Mouse (Mus musculus) hindbrain, embryonic 16.5 days (tissue): ENCODE measurements around the gene Timp3. TPM values are rescaled to one million over a fixed set of nuclear protein-coding genes. Genes with fewer than 3 reads are reported as not detected.

Experiments
- ATAC-seq: fragments of 200-750 bp; cut with Nextera tagmentation; 2 replicates; pipeline ENCODE4 v1.8.0; 2017; ENCODE audit warnings: moderate TSS enrichment, moderate library complexity
- H3K27ac ChIP-seq: fragments of 300-500 bp; sonication (generic); 2 replicates; pipeline ENCODE4 v1.5.1; 2014; ENCODE audit warnings: low read depth, mild to moderate bottlenecking, control low read depth, low read length, moderate library complexity
- H3K27me3 ChIP-seq: fragments of 300-500 bp; sonication (generic); replicated peaks from 2 replicates; pipeline ENCODE4 v1.6.1; 2014; ENCODE audit warnings: low read length; ENCODE audit not compliant: control insufficient read depth, insufficient read depth
- H3K36me3 ChIP-seq: fragments of 300-500 bp; sonication (generic); 2 replicates; pipeline ENCODE4 v1.6.1; 2014; ENCODE audit warnings: mild to moderate bottlenecking, low read length, moderate library complexity, mixed read lengths; ENCODE audit not compliant: control insufficient read depth, insufficient read depth
- H3K4me1 ChIP-seq: fragments of 300-500 bp; sonication (generic); 2 replicates; pipeline ENCODE4 v1.6.1; 2014; ENCODE audit warnings: low read depth, low read length; ENCODE audit not compliant: control insufficient read depth, insufficient read depth
- H3K4me2 ChIP-seq: fragments of 300-500 bp; sonication (generic); 2 replicates; pipeline ENCODE4 v1.6.1; 2014; ENCODE audit warnings: mild to moderate bottlenecking, low read length, control low read depth, moderate library complexity
- H3K4me3 ChIP-seq: fragments of 300-500 bp; sonication (generic); 2 replicates; pipeline ENCODE4 v1.5.1; 2014; ENCODE audit warnings: mild to moderate bottlenecking, low read length, control low read depth, moderate library complexity
- H3K9ac ChIP-seq: fragments of 300-500 bp; sonication (generic); 2 replicates; pipeline ENCODE4 v1.6.1; 2014; ENCODE audit warnings: low read depth, mild to moderate bottlenecking, control low read depth, low read length, moderate library complexity
- H3K9me3 ChIP-seq: fragments of 300-500 bp; sonication (generic); 2 replicates; pipeline ENCODE4 v1.6.1; 2014; ENCODE audit warnings: mild to moderate bottlenecking, low read length, moderate library complexity; ENCODE audit not compliant: control insufficient read depth
- WGBS: fragments of 180-500 bp; shearing (Covaris S2); extraction: QIAGEN DNeasy Blood & Tissue Kit; methylation state at CpG from one replicate; pipeline ENCODE4 v1.1.7; 2014; 5-methylcytosine and 5-hydroxymethylcytosine counted together
- polyA plus RNA-seq: library from polyadenylated mRNA; unstranded; fragments of >200 nt; fragmentation: Nextera tagmentation; extraction: Ambion mirVana; gene quantifications from 2 replicates; pipeline ENCODE4 v1.2.1, GENCODE M21; 2015

Gene Timp3
- polyA plus RNA-seq, 1 experiment from 2014 or later: 56.1 TPM

- Histone ChIP-seq H3K9ac (no peak overlapping the region), H3K4me3 (no peak overlapping the region), H3K36me3 (no peaks in the 10 kb centered on the region), H3K4me2 (no peak overlapping the region), H3K9me3 (no peaks in the 10 kb centered on the region), H3K4me1 (no peaks in the 10 kb centered on the region), H3K27me3 (no peaks in the 10 kb centered on the region), H3K27ac (no peak overlapping the region)
- no peak for ATAC-seq
- WGBS: 70% methylated on average over 10 of the region's 10 CpGs
Observed at GRCm38 (mm10) chr10:86294599-86295365, 5.4 kb upstream of the Timp3 start.

GRCm38 (mm10) chr10:86295454-86296098 lies 4.6 kb upstream of the Timp3 start:
- H3K4me1 ChIP-seq: peaks cover 7% of the 10 kb centered on the region; the same call in 1 of the 2 replicates
- H3K9ac ChIP-seq: peak overlapping the region; percentile 46; the same call in 1 of the 2 replicates
- ATAC-seq: 0 out of 2 replicates have a peak, but pooled peaks have one; percentile 9
- no peaks in the 10 kb centered on the region for H3K36me3 ChIP-seq
- H3K4me3 ChIP-seq: no peak overlapping the region
- H3K27ac ChIP-seq: no peak overlapping the region
- no peaks in the 10 kb centered on the region for H3K27me3 ChIP-seq
- no peaks in the 10 kb centered on the region for H3K9me3 ChIP-seq
- peak overlapping the region; percentile 46 for H3K4me2 ChIP-seq
- WGBS: 34% methylated on average over 13 of the region's 13 CpGs

GRCm38 (mm10) chr10:86296111-86296510 lies 4.1 kb upstream of the Timp3 start:
- Histone ChIP-seq H3K9me3 (no peaks in the 10 kb centered on the region), H3K27me3 (no peaks in the 10 kb centered on the region), H3K9ac (0 out of 2 replicates have a peak overlapping the region, but pooled peaks have one; percentile 37), H3K36me3 (no peaks in the 10 kb centered on the region), H3K27ac (no peak overlapping the region), H3K4me3 (no peak overlapping the region), H3K4me2 (peak overlapping the region; percentile 46), H3K4me1 (peaks cover 11% of the 10 kb centered on the region)
- WGBS: 4% methylated on average over 14 of the region's 14 CpGs
- ATAC-seq: peak; percentile 66; the same call in 1 of the 2 replicates

GRCm38 (mm10) chr10:86297307-86297706 lies 2.9 kb upstream of the Timp3 start:
- Histone ChIP-seq H3K4me3 (no peak overlapping the region), H3K9ac (no peak overlapping the region), H3K4me1 (peaks cover 11% of the 10 kb centered on the region), H3K9me3 (no peaks in the 10 kb centered on the region), H3K4me2 (no peak overlapping the region), H3K36me3 (no peaks in the 10 kb centered on the region), H3K27me3 (no peaks in the 10 kb centered on the region), H3K27ac (no peak overlapping the region)
- 86% methylated on average over 2 of the region's 2 CpGs for WGBS
- ATAC-seq: no peak

DNA sequence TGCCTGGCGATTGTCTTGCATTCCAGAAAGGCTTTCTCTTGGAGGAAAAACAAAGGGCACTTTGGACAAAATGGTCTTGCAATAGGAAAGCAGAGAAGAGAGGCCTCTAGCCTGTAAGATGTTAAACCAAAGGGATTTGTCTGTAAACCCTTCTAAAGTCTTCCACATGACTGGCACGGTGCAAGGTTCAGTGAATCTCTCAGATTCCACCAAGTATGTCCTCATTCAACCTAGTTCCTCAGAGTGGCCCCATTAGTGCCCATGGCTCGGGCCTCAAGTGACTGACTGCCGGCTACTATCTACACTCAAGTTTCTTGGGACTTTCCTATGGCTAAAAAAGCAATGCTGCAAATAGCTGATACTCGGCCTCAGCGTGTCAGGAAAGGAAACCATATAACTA lies 1.8 kb upstream of the Timp3 start:
- Histone ChIP-seq H3K36me3 (no peaks in the 10 kb centered on the region), H3K9me3 (no peaks in the 10 kb centered on the region), H3K4me2 (no peak overlapping the region), H3K27me3 (no peaks in the 10 kb centered on the region), H3K9ac (no peak overlapping the region), H3K4me1 (peaks cover 16% of the 10 kb centered on the region), H3K27ac (no peak overlapping the region), H3K4me3 (no peak overlapping the region)
- ATAC-seq: no peak
- 70% methylated on average over 6 of the region's 6 CpGs for WGBS

DNA sequence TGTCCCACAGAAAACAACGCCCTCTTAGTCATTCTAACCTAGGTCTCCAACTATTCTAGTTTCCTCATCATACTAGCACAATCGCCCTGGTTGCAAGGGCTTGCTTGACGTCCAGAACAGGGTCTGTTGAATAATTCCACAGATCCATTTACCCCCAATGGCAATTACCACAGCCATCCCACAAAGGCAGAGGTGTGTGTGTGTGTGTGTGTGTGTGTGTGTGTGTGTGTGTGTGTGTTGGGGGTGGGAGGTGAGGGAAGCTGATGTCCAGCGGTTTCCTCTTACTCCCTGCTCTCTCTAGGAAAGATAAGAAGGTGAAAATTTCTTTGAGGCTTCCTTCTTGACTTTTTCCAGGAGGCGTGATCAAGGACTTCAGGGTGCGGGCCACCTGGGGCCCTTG lies 377 bp upstream of the Timp3 start:
- Histone ChIP-seq H3K36me3 (no peaks in the 10 kb centered on the region), H3K9ac (peak overlapping the region; percentile 75), H3K9me3 (no peaks in the 10 kb centered on the region), H3K4me3 (peak overlapping the region; percentile 60), H3K27me3 (no peaks in the 10 kb centered on the region), H3K27ac (no peak overlapping the region), H3K4me2 (peak overlapping the region; percentile 95), H3K4me1 (peaks cover 27% of the 10 kb centered on the region)
- WGBS: 35% methylated on average over 6 of the region's 6 CpGs
- ATAC-seq: no peak

GRCm38 (mm10) chr10:86301117-86301490 lies 932 bp downstream of the Timp3 start:
- Histone ChIP-seq H3K27me3 (no peaks in the 10 kb centered on the region), H3K4me2 (peak overlapping the region; percentile 95), H3K9me3 (no peaks in the 10 kb centered on the region), H3K27ac (no peak overlapping the region; the same call in 1 of the 2 replicates), H3K36me3 (no peaks in the 10 kb centered on the region), H3K4me3 (peak overlapping the region; percentile 60), H3K4me1 (peaks cover 28% of the 10 kb centered on the region), H3K9ac (peak overlapping the region; percentile 75)
- WGBS: 1% methylated on average over 10 of the region's 10 CpGs
- no peak for ATAC-seq

DNA sequence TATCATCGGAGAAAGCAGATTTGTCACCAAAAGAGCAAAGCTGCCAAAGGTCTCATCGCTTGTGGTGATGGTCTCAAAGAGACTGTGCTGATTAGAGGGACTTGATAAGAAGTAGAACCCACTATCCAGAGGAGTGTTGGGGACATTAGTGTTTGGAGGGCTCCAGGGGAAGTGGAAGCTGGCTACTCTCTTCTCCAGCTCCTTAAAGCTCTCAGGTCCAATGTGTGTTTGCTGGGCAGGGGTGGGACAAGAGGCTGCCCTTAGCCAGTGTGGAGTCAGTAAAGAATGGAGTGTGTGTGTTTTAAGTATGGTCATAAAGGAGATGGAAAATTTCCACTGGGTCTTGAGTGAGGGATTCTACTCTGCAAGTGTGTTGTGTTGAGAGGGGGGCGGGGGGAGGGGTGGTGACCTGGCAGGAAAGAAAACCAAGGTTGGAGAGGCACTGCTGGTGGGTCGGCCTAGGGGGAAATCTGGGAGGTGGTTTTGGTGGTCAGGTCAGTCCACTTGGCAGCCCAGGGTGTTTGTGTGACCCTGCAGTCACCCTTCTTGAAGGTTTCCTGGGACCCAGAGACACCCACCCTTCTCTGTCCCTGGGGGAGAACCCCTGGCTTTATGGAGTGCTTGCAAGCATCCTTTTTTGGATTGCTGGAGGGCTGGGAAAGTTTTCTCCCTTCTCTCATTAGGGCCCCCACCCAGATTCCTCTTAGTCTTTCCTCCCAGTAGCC lies 1.6 kb downstream of the Timp3 start:
- Histone ChIP-seq H3K9ac (peak overlapping the region; percentile 75), H3K4me1 (peaks cover 28% of the 10 kb centered on the region), H3K4me3 (peak overlapping the region; percentile 60), H3K9me3 (no peaks in the 10 kb centered on the region), H3K27me3 (no peaks in the 10 kb centered on the region), H3K27ac (peak overlapping the region; percentile 36), H3K36me3 (no peaks in the 10 kb centered on the region), H3K4me2 (peak overlapping the region; percentile 95)
- 24% methylated on average over 4 of the region's 4 CpGs for WGBS
- ATAC-seq: no peak

DNA sequence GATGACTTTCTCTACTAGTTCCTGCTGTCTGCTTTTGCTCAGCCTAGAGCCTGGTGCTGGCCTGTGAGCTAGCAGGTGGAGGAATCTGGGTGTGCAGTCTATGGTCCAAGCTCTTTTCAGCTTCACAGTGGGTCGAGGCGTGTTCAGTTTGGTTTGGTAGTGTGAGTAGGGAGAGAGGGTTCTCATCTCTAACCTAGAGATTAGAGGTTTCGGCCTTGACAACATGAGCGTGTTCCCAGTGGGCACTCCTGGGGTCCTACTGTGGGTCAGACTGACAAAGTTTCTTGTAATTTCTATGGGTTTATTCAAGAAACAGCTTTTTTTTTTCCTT lies 2.1 kb downstream of the Timp3 start:
- H3K4me3 ChIP-seq: peak overlapping the region; percentile 60
- H3K27ac ChIP-seq: peak overlapping the region; percentile 36
- ATAC-seq: no peak
- peak overlapping the region; percentile 42 for H3K9ac ChIP-seq
- 58% methylated on average over 4 of the region's 4 CpGs for WGBS
- H3K27me3 ChIP-seq: no peaks in the 10 kb centered on the region
- no peaks in the 10 kb centered on the region for H3K36me3 ChIP-seq
- peak overlapping the region; percentile 95 for H3K4me2 ChIP-seq
- H3K4me1 ChIP-seq: peaks cover 28% of the 10 kb centered on the region
- no peaks in the 10 kb centered on the region for H3K9me3 ChIP-seq
